Mouse (Mus musculus) embryonic facial prominence, embryonic 14.5 days (tissue): Measurements from ENCODE around the gene Ip6k3. TPM values are rescaled to one million over a fixed set of nuclear protein-coding genes. Genes with fewer than 3 reads are reported as not detected.

Experiments
- ATAC-seq: fragments of 200-750 bp; cut with Nextera tagmentation; 2 replicates; pipeline ENCODE4 v1.8.0; 2017; ENCODE audit warnings: low read depth, moderate number of reproducible peaks, moderate TSS enrichment
- DNase-seq: peaks from one replicate; pipeline ENCODE4 v3.0.0-alpha.2; 2015; ENCODE audit warnings: low spot score
- H3K27ac ChIP-seq: fragments of 300-500 bp; sonication (generic); replicated peaks from 2 replicates; pipeline ENCODE4 v1.5.1; 2014; ENCODE audit warnings: low read depth, mild to moderate bottlenecking, low read length, moderate library complexity
- H3K27me3 ChIP-seq: fragments of 300-500 bp; sonication (generic); replicated peaks from 2 replicates; pipeline ENCODE4 v1.6.1; 2014; ENCODE audit warnings: low read length; ENCODE audit not compliant: control insufficient read depth, insufficient read depth
- H3K36me3 ChIP-seq: fragments of 300-500 bp; sonication (generic); 2 replicates; pipeline ENCODE4 v1.6.1; 2014; ENCODE audit warnings: low read length, mixed read lengths; ENCODE audit not compliant: control insufficient read depth, insufficient read depth
- H3K4me1 ChIP-seq: fragments of 300-500 bp; sonication (generic); 2 replicates; pipeline ENCODE4 v1.6.1; 2014; ENCODE audit warnings: antibody characterized with exemption, low read length; ENCODE audit not compliant: control insufficient read depth, insufficient read depth
- H3K4me2 ChIP-seq: fragments of 300-500 bp; sonication (generic); 2 replicates; pipeline ENCODE4 v1.6.1; 2014; ENCODE audit warnings: low read depth, mild to moderate bottlenecking, low read length, moderate library complexity, mixed read lengths
- H3K4me3 ChIP-seq: fragments of 300-500 bp; sonication (generic); 2 replicates; pipeline ENCODE4 v1.5.1; 2014; ENCODE audit warnings: low read depth, mild to moderate bottlenecking, low read length
- H3K9ac ChIP-seq: fragments of 300-500 bp; sonication (generic); 2 replicates; pipeline ENCODE4 v1.6.1; 2014; ENCODE audit warnings: low read depth, mild to moderate bottlenecking, low read length, moderate library complexity, mixed read lengths
- H3K9me3 ChIP-seq: fragments of 300-500 bp; sonication (generic); 2 replicates; pipeline ENCODE4 v1.6.1; 2016; ENCODE audit warnings: low read length; ENCODE audit not compliant: control insufficient read depth
- WGBS: fragments of 180-500 bp; shearing (Covaris S2); extraction: QIAGEN DNeasy Blood & Tissue Kit; methylation state at CpG from one replicate; pipeline ENCODE4 v1.1.7; 2014; 5-methylcytosine and 5-hydroxymethylcytosine counted together
- polyA plus RNA-seq: library from polyadenylated mRNA; unstranded; fragments of >200 nt; fragmentation: Nextera tagmentation; extraction: Ambion mirVana; gene quantifications from 2 replicates; pipeline ENCODE4 v1.2.1, GENCODE M21; 2014

Gene Ip6k3
- polyA plus RNA-seq, 1 experiment from 2014 or later = 1.1 TPM

DNA sequence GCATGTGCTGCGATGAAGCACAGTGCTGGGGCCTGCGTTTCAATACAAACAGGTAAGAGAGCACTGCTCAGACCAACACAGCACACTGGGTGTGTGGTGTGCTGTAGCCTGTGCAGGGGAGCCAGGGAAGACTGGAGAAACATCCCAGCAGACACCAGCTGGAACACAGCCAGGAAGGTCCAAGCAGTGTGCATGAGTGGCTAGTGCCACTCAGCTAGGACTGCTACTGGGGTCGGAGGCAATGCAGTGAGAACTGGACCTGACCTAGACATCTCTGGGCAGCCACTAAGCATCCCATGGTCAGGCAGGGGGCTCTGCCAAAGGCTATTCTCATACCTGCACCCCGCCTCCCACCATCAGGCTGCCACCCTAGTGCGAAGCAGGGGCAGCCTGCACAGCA, 39.4 kb downstream of the Ip6k3 start:
- Histone ChIP-seq H3K4me1 (peaks cover 15% of the 10 kb centered on the region), H3K27ac (no peak overlapping the region), H3K27me3 (no peaks in the 10 kb centered on the region), H3K4me2 (no peak overlapping the region), H3K36me3 (peaks cover 23% of the 10 kb centered on the region), H3K9ac (no peak overlapping the region), H3K9me3 (no peaks in the 10 kb centered on the region), H3K4me3 (no peak overlapping the region)
- ATAC-seq (no peak), DNase-seq (no peak)
- WGBS = 83% methylated on average over 5 of the region's 5 CpGs

DNA sequence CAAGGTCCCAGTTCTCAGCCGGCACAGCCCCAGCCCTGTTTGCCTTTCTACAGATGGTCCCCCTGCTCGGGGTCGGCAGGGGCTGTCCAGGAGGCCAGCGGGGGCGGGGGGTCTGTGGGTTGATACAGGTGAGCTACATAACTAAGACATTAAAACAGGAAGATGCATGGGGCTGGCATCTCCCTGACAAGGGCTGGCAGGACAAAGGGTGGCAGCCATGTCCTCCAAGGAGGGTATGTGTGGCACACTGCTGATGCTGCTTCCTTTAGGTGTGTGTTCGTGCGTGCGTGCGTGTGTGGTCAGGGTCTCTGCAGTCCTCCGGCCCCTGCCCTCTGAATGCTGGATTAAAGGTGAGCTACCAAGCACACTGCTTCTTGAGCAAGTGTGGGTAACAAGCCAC, 40.6 kb downstream of the Ip6k3 start:
- Histone ChIP-seq H3K27ac (no peak overlapping the region), H3K9ac (no peak overlapping the region), H3K27me3 (no peaks in the 10 kb centered on the region), H3K4me1 (peaks cover 9% of the 10 kb centered on the region; the same call in 1 of the 2 replicates), H3K36me3 (peaks cover 35% of the 10 kb centered on the region), H3K9me3 (no peaks in the 10 kb centered on the region), H3K4me2 (no peak overlapping the region), H3K4me3 (no peak overlapping the region)
- WGBS = 81% methylated on average over 10 of the region's 10 CpGs
- DNase-seq (no peak), ATAC-seq (no peak)

DNA sequence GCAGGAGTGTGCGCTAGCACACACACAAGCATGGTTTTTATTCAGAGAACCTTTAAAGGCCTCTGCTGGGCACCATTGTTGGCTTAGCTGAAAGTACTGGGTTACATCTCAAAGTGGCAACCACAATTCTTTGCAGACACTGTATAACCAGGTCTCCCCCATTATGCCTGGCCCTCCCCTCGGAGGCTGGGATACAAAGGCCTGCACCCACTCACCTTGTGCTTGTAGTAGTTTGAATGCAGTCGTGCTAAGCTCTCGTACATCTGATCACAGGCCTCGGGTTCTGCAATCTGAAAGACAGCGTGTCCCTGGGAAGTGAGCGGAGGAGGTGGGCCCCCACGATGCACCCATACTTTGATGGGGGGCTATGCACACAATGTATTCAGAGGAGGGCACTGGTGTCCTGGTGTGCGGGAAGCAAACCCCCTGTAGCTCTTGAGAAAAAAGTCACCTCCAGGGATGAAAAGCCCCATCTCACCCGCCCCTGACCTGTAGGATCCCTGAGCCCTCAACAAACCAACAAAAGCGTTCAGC, 41.9 kb downstream of the Ip6k3 start:
- H3K27ac ChIP-seq = no peak overlapping the region
- ATAC-seq = no peak

DNA sequence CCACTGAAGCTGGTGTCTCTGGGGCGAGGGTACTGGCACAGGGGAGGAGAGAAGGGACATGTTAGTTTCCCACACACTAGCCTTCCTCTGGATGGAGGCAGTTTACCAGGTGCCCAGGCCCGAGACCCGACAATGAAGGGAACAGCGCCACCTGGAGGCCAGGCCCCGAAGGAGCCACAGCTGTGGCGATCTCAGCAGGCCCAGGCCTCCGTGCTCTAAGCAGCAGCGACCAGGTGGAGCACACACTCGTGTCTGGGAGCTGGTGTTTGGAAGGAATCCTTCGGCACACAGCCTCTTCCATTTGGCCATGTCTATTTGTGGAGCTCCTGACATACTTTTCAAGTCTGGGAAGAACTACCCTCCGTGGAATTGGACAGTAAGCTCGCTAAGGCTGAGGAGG, 42.4 kb downstream of the Ip6k3 start:
- peak; percentile 39 for DNase-seq
- H3K27ac ChIP-seq = no peak overlapping the region
- H3K9ac ChIP-seq = no peak overlapping the region; the same call in 1 of the 2 replicates
- no peaks in the 10 kb centered on the region for H3K27me3 ChIP-seq
- 36% methylated on average over 12 of the region's 12 CpGs for WGBS
- H3K4me3 ChIP-seq = no peak overlapping the region
- peaks cover under 1% of the 10 kb centered on the region; the same call in 1 of the 2 replicates for H3K4me1 ChIP-seq
- no peak overlapping the region for H3K4me2 ChIP-seq
- H3K36me3 ChIP-seq = peaks cover 36% of the 10 kb centered on the region
- H3K9me3 ChIP-seq = no peaks in the 10 kb centered on the region
- 0 out of 2 replicates have a peak, but pooled peaks have one; percentile 51 for ATAC-seq

More for the DNA sequence above, 41.9 kb downstream of the Ip6k3 start:
- DNase-seq = no peak
- Histone ChIP-seq H3K36me3 (peaks cover 36% of the 10 kb centered on the region), H3K9ac (no peak overlapping the region; the same call in 1 of the 2 replicates), H3K9me3 (no peaks in the 10 kb centered on the region), H3K4me3 (no peak overlapping the region), H3K4me1 (peaks cover 4% of the 10 kb centered on the region; the same call in 1 of the 2 replicates), H3K4me2 (no peak overlapping the region), H3K27me3 (no peaks in the 10 kb centered on the region)
- WGBS = 83% methylated on average over 11 of the region's 11 CpGs

- no peaks in the 10 kb centered on the region; the same call in 1 of the 2 replicates for H3K4me1 ChIP-seq
- ATAC-seq (no peak), DNase-seq (no peak)
- H3K27ac ChIP-seq = no peak overlapping the region
- H3K27me3 ChIP-seq = no peaks in the 10 kb centered on the region
- no peak overlapping the region for H3K4me2 ChIP-seq
- 85% methylated on average over 7 of the region's 7 CpGs for WGBS
- H3K36me3 ChIP-seq = peaks cover 36% of the 10 kb centered on the region
- H3K9me3 ChIP-seq = no peaks in the 10 kb centered on the region
- H3K9ac ChIP-seq = no peak overlapping the region
- no peak overlapping the region for H3K4me3 ChIP-seq
Observed at GRCm38 (mm10) chr17:27123813-27124375, 43.7 kb downstream of the Ip6k3 start.

DNA sequence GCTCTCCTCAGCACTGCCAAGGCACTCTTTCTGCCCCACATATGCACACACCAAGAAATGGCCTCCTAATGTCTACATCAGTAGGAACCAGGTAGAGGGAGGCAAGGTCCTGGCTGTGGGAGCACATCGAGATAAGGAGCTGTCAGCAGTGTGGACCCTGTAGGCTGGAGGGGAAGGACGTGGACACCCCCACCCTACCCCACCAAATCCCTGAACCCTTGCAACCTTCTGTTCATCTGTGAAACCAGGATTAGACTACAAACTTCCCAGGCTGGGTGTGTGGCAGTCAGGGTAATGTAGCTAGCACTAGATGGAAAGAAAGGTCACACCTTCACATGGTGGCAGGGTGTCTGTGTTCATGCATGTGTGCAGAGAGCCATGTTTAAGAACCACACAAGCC, 44.5 kb downstream of the Ip6k3 start:
- Histone ChIP-seq H3K9me3 (no peaks in the 10 kb centered on the region), H3K36me3 (peaks cover 36% of the 10 kb centered on the region), H3K4me1 (no peaks in the 10 kb centered on the region; the same call in 1 of the 2 replicates), H3K27ac (no peak overlapping the region), H3K27me3 (no peaks in the 10 kb centered on the region), H3K4me2 (no peak overlapping the region), H3K9ac (no peak overlapping the region), H3K4me3 (no peak overlapping the region)
- ATAC-seq (no peak), DNase-seq (no peak)
- WGBS = 96% methylated on average over 2 of the region's 2 CpGs

- Histone ChIP-seq H3K4me3 (no peak overlapping the region), H3K4me2 (no peak overlapping the region), H3K27ac (no peak overlapping the region), H3K4me1 (no peaks in the 10 kb centered on the region; the same call in 1 of the 2 replicates), H3K27me3 (no peaks in the 10 kb centered on the region), H3K36me3 (peaks cover 40% of the 10 kb centered on the region), H3K9ac (no peak overlapping the region), H3K9me3 (no peaks in the 10 kb centered on the region)
- ATAC-seq (no peak), DNase-seq (no peak)
- 78% methylated on average over 11 of the region's 11 CpGs for WGBS
Observed at GRCm38 (mm10) chr17:27122701-27123100, 44.9 kb downstream of the Ip6k3 start.

DNA sequence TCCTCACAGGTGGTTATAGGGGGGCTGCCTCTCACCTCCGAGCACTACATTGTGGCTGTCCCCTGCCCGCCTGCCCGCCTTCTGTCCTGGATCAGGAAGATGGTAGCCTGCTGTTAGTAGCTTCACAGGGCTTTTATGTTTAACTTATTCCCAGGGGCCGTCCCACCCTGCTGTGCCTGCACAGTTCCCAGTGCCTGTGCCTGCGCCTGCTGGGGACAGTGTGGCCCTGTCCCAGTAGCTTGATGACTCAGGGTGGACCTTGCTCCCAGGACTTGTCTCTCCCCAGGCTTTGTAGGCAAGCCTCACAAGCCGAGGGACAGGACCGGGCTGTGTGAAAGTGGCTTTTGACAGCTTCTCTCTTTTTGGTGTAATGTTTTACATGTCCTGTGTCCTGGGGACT, 45.8 kb downstream of the Ip6k3 start:
- Histone ChIP-seq H3K4me2 (no peak overlapping the region), H3K9me3 (no peaks in the 10 kb centered on the region), H3K27ac (no peak overlapping the region), H3K27me3 (no peaks in the 10 kb centered on the region), H3K36me3 (peaks cover 43% of the 10 kb centered on the region), H3K4me3 (no peak overlapping the region), H3K4me1 (no peaks in the 10 kb centered on the region; the same call in 1 of the 2 replicates), H3K9ac (no peak overlapping the region)
- 76% methylated on average over 7 of the region's 7 CpGs for WGBS
- DNase-seq = no peak
- no peak for ATAC-seq

- H3K27me3 ChIP-seq = no peaks in the 10 kb centered on the region
- H3K27ac ChIP-seq = no peak overlapping the region
- no peaks in the 10 kb centered on the region; the same call in 1 of the 2 replicates for H3K4me1 ChIP-seq
- ATAC-seq (no peak), DNase-seq (no peak)
- 51% methylated on average over 12 of the region's 14 CpGs for WGBS
- no peak overlapping the region; the same call in 1 of the 2 replicates for H3K4me2 ChIP-seq
- no peaks in the 10 kb centered on the region for H3K9me3 ChIP-seq
- no peak overlapping the region for H3K4me3 ChIP-seq
- peaks cover 43% of the 10 kb centered on the region for H3K36me3 ChIP-seq
- peak overlapping the region; percentile 10; the same call in 1 of the 2 replicates for H3K9ac ChIP-seq
Observed at GRCm38 (mm10) chr17:27121266-27121665, 46.3 kb downstream of the Ip6k3 start.
